Mouse (Mus musculus) spleen, adult 2 months (tissue): ENCODE results near the gene Fgfr4.

Experiments
- CTCF ChIP-seq: fragments of 200-500 bp; IDR thresholded peaks from 2 replicates; pipeline ENCODE4 v1.5.1; 2011; ENCODE audit warnings: mild to moderate bottlenecking, inconsistent platforms; ENCODE audit not compliant: insufficient read depth, insufficient read length, insufficient replicate concordance; ENCODE audit errors: extremely low read depth
- POLR2A ChIP-seq: fragments of 200-500 bp; IDR thresholded peaks from 2 replicates; pipeline ENCODE4 v1.6.1; 2011; ENCODE audit warnings: low read depth, low read length, inconsistent platforms

DNA sequence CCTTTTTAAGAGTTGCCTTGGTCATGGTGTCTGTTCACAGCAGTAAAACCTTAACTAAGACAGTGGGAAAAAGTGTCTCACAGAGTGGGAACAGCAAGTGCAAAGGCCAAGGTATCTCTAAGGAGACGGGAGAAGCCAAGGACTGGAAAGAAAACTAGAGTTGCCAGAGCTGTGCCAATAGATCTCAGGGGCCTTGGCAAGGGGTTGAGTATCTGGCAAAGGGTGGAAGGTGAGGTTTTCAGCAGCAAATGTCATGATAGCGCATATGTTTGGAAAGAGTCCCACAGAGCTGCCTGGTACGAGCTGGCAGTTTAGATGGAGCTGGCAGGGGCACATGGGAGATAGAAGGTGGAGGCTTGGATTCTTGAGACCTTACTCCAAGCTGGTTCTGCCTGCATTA, 27.2 kb downstream of the Fgfr4 start:
- TF ChIP-seq POLR2A: no peak
- TF ChIP-seq CTCF: no peak
